ENCODE assay signal across 7 mouse cellular contexts in genomic region chr2:59522079-59522684, GRCm38 (mm10). TPM values are rescaled to one million over a fixed set of nuclear protein-coding genes. Genes with fewer than 3 reads are reported as not detected.
A peak's percentile ranks its signal among the peaks of the same experiment; 100 is the strongest.
DNase-seq lines count a peak whose midpoint lies in the region; ATAC-seq and TF ChIP-seq lines count a peak whose summit lies in the region.

No protein-coding gene starts in this region.

- peak; percentile 42 for DNase-seq in adrenal gland, adult 8-10 months
- peak; percentile 81 for DNase-seq in embryo, embryonic 11.5 days (ENCODE audit: low read depth, low spot score)
- DNase-seq in heart, adult 18-20 months, result peak; percentile 78 to 91
- DNase-seq in kidney, adult 2 months, result peak; percentile 74
- peak; percentile 34 to 64 for DNase-seq in spleen, adult 18-20 months

- no peaks in the 10 kb centered on the region for H3K4me1 ChIP-seq in kidney, adult 2 months (ENCODE audit: control insufficient read depth, insufficient read depth, low read length)
- H3K4me1 ChIP-seq in limb, embryonic 12.5 days (replicated peaks), result peaks cover 46% of the 10 kb centered on the region
- H3K4me1 ChIP-seq in midbrain, embryonic 15.5 days, result peaks cover 3% of the 10 kb centered on the region; the same call in 1 of the 2 replicates

- no peak overlapping the region for H3K27ac ChIP-seq in kidney, adult 2 months (ENCODE audit: insufficient read depth, low read depth, low read length)
- peak overlapping the region; percentile 41; the same call in 1 of the 2 replicates for H3K27ac ChIP-seq in limb, embryonic 12.5 days
- H3K27ac ChIP-seq in midbrain, embryonic 15.5 days, result no peak overlapping the region

- 17% methylated on average over 19 of the region's 19 CpGs for WGBS in kidney, adult 2 months
- WGBS in limb, embryonic 12.5 days, result 23% methylated on average over 19 of the region's 19 CpGs
- WGBS in midbrain, embryonic 15.5 days, result 6% methylated on average over 19 of the region's 19 CpGs

- no peak overlapping the region for H3K4me3 ChIP-seq in kidney, adult 2 months (ENCODE audit: insufficient read depth, low read depth, low read length)
- H3K4me3 ChIP-seq in limb, embryonic 12.5 days (replicated peaks), result no peak overlapping the region
- H3K4me3 ChIP-seq in midbrain, embryonic 15.5 days, result peak overlapping the region; percentile 24

- H3K27me3 ChIP-seq in kidney, adult 2 months (replicated peaks; ENCODE audit: control insufficient read depth, insufficient read depth, low read length), result no peaks in the 10 kb centered on the region
- H3K27me3 ChIP-seq in limb, embryonic 12.5 days, result no peaks in the 10 kb centered on the region
- H3K27me3 ChIP-seq in midbrain, embryonic 15.5 days (replicated peaks), result no peaks in the 10 kb centered on the region; the same call in 1 of the 2 replicates

- H3K4me2 ChIP-seq in limb, embryonic 12.5 days, result peak overlapping the region; percentile 43
- H3K4me2 ChIP-seq in midbrain, embryonic 15.5 days, result peak overlapping the region; percentile 49

- H3K9me3 ChIP-seq in limb, embryonic 12.5 days, result no peaks in the 10 kb centered on the region
- H3K9me3 ChIP-seq in midbrain, embryonic 15.5 days, result no peaks in the 10 kb centered on the region

- H3K36me3 ChIP-seq in kidney, adult 2 months (ENCODE audit: control insufficient read depth, insufficient read depth, low read length), result no peaks in the 10 kb centered on the region
- H3K36me3 ChIP-seq in limb, embryonic 12.5 days, result no peaks in the 10 kb centered on the region
- no peaks in the 10 kb centered on the region for H3K36me3 ChIP-seq in midbrain, embryonic 15.5 days (replicated peaks)

- peak; percentile 90 for TF ChIP-seq CTCF in kidney, adult 2 months (conservative IDR thresholded peaks at IDR 0.05; ENCODE audit: insufficient read depth, insufficient read length, low read depth, low read length)

- ATAC-seq in limb, embryonic 12.5 days (ENCODE audit: insufficient number of reproducible peaks, insufficient read depth, low FRiP score, low TSS enrichment, low read depth), result peak; percentile 58; the same call in 1 of the 2 replicates
- peak; percentile 88 for ATAC-seq in midbrain, embryonic 15.5 days (replicated peaks)

- no peak overlapping the region for H3K9ac ChIP-seq in limb, embryonic 12.5 days (replicated peaks)
- H3K9ac ChIP-seq in midbrain, embryonic 15.5 days, result peak overlapping the region; percentile 32; the same call in 1 of the 2 replicates

- TF ChIP-seq POLR2A in kidney, adult 2 months (IDR thresholded peaks at IDR 0.05; ENCODE audit: low read depth, low read length), result no peak

RNA-seq across cellular contexts. Expression of gene Dapl1, which starts 37.7 kb away (rescaled TPM):
- total RNA-seq in adrenal gland, adult 8-10 months (2022), result not detected
- total RNA-seq in heart, adult 18-20 months (2021), result 1 to 10 TPM in 1 of 2 experiments, not detected in 1; 1.3 TPM
- polyA plus RNA-seq in kidney, adult 2 months (2012; rRNA removed), result 0.20 and 1.3 TPM in 2 replicates
- 2.1 and 2.2 TPM in 2 replicates for polyA plus RNA-seq in limb, embryonic 12.5 days (2016; fragmentation: Nextera tagmentation; extraction: Ambion mirVana)
- 0.86 and 1.3 TPM in 2 replicates for polyA plus RNA-seq in midbrain, embryonic 15.5 days (2015; fragmentation: Nextera tagmentation; extraction: Ambion mirVana)
